Mouse (Mus musculus) kidney, embryonic 15.5 days (tissue): ENCODE measurements around the gene Gucy2d. TPM values are rescaled to one million over a fixed set of nuclear protein-coding genes. Genes with fewer than 3 reads are reported as not detected.

Experiments
- ATAC-seq: fragments of 200-750 bp; cut with Nextera tagmentation; replicated peaks from 2 replicates; pipeline ENCODE4 v1.8.0; 2017; ENCODE audit warnings: moderate TSS enrichment; ENCODE audit not compliant: low FRiP score
- H3K27ac ChIP-seq: fragments of 300-500 bp; sonication (generic); 2 replicates; pipeline ENCODE4 v1.5.1; 2015; ENCODE audit warnings: mild to moderate bottlenecking, inconsistent platforms
- H3K27me3 ChIP-seq: fragments of 300-500 bp; sonication (generic); 2 replicates; pipeline ENCODE4 v1.6.1; 2015; ENCODE audit warnings: inconsistent platforms
- H3K36me3 ChIP-seq: fragments of 300-500 bp; sonication (generic); 2 replicates; pipeline ENCODE4 v1.6.1; 2015; ENCODE audit warnings: inconsistent platforms
- H3K4me1 ChIP-seq: fragments of 300-500 bp; sonication (generic); 2 replicates; pipeline ENCODE4 v1.6.1; 2015; ENCODE audit warnings: inconsistent platforms
- H3K4me2 ChIP-seq: fragments of 300-500 bp; sonication (generic); 2 replicates; pipeline ENCODE4 v1.6.1; 2015; ENCODE audit warnings: moderate library complexity, mild to moderate bottlenecking, inconsistent platforms
- H3K4me3 ChIP-seq: fragments of 300-500 bp; sonication (generic); replicated peaks from 2 replicates; pipeline ENCODE4 v1.5.1; 2015; ENCODE audit warnings: mild to moderate bottlenecking, inconsistent platforms
- H3K9ac ChIP-seq: fragments of 300-500 bp; sonication (generic); 2 replicates; pipeline ENCODE4 v1.6.1; 2015; ENCODE audit warnings: mild to moderate bottlenecking, inconsistent platforms
- H3K9me3 ChIP-seq: fragments of 300-500 bp; sonication (generic); replicated peaks from 2 replicates; pipeline ENCODE4 v1.6.1; 2016; ENCODE audit warnings: inconsistent platforms
- WGBS: fragments of 180-500 bp; shearing (Covaris S2); methylation state at CpG from one replicate; pipeline ENCODE4 v1.1.7; 2015; ENCODE audit warnings: mixed read lengths; 5-methylcytosine and 5-hydroxymethylcytosine counted together
- polyA plus RNA-seq: library from polyadenylated mRNA; unstranded; fragments of >200 nt; fragmentation: Nextera tagmentation; extraction: Ambion mirVana; gene quantifications from 2 replicates; pipeline ENCODE4 v1.2.1, GENCODE M21; 2015

The Gucy2d gene
- polyA plus RNA-seq, 1 experiment from 2014 or later: 0.10 TPM

DNA sequence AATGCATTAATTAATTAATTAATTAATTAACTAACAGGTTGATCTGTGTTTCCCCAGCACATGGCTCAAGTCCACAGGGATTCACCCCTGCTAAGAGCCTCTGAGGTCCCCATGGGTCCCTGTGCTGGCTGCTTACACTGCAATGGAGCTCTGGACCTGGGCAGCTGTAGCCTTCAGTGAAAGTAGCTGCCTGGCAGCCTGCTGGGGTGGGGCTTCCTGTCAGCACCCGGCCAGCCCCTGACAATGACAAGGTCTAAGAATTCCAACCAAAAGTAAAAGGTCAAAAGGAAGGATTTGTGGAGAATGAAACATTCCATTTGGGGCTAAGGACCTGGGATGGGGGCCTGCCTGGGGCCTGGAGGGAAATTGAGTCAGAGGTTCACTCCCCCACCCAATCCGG is 53.1 kb downstream of the Gucy2d start:
- Histone ChIP-seq H3K4me1 (peaks cover 66% of the 10 kb centered on the region), H3K9ac (no peak overlapping the region), H3K27ac (no peak overlapping the region), H3K4me3 (no peak overlapping the region), H3K27me3 (0 out of 2 replicates have a peak, but pooled peaks cover 9% of the 10 kb centered on the region), H3K36me3 (peaks cover 7% of the 10 kb centered on the region), H3K9me3 (no peaks in the 10 kb centered on the region), H3K4me2 (peak overlapping the region; percentile 83; the same call in 1 of the 2 replicates)
- WGBS: 63% methylated on average over 2 of the region's 2 CpGs
- no peak for ATAC-seq

DNA sequence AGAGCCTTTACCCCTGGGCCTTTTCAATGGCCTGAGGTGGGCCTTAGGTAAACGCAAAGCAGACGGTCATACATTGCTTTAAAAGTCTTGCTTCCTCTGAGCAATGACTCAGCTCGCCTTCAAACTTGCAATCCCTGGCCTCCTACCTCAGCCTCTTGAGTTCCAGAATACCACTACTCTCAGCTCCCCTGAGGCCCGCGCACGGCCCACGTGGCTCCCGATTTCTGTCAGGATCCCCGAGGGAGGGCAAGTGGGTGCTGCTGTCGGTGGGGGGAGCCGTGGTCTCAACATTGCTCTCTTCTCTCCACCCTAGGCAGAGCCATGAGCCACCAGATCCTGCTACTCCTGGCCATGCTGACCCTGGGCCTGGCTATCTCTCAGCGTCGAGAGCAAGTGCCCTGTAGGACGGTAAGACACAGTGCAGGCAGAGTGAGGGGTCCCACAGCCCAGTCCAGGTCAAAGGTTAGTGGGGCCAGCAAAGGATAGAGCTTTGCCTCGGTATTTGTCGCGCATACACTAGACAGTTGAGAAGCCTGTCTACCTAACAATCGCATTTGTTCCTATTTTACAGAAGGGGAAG is 53.8 kb downstream of the Gucy2d start:
- Histone ChIP-seq H3K4me1 (peaks cover 62% of the 10 kb centered on the region), H3K4me2 (no peak overlapping the region), H3K9me3 (no peaks in the 10 kb centered on the region), H3K36me3 (peaks cover 14% of the 10 kb centered on the region), H3K27me3 (0 out of 2 replicates have a peak, but pooled peaks cover 4% of the 10 kb centered on the region), H3K27ac (no peak overlapping the region), H3K4me3 (no peak overlapping the region), H3K9ac (no peak overlapping the region)
- WGBS: 61% methylated on average over 18 of the region's 18 CpGs
- ATAC-seq: no peak

DNA sequence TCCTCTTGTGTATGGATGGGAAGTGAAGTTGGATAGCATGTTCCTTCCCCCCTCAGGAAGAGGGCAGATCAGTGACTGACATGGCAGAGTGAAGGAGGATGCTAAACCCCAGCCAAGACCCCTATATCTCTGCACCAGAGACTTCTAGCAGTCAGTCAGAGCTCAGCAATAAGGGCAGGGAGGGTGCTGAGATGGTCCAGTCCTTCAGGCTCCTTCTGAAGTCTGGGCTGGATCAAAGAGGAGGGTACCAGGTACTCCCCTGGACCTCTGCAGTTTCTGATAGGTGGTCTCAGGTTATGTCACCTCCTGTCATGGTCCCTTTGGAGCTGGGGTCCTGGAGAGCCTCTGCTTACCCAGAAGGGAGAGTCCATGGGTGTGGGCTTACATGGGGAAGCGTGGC is 55.4 kb downstream of the Gucy2d start:
- 0 out of 2 replicates have a peak, but pooled peaks cover 1% of the 10 kb centered on the region for H3K27me3 ChIP-seq
- 76% methylated on average over 1 of the region's 1 CpGs for WGBS
- no peak for ATAC-seq
- no peak overlapping the region for H3K4me2 ChIP-seq
- no peaks in the 10 kb centered on the region for H3K9me3 ChIP-seq
- H3K4me1 ChIP-seq: peaks cover 64% of the 10 kb centered on the region
- no peak overlapping the region for H3K9ac ChIP-seq
- H3K36me3 ChIP-seq: peaks cover 28% of the 10 kb centered on the region
- no peak overlapping the region for H3K4me3 ChIP-seq
- H3K27ac ChIP-seq: no peak overlapping the region

DNA sequence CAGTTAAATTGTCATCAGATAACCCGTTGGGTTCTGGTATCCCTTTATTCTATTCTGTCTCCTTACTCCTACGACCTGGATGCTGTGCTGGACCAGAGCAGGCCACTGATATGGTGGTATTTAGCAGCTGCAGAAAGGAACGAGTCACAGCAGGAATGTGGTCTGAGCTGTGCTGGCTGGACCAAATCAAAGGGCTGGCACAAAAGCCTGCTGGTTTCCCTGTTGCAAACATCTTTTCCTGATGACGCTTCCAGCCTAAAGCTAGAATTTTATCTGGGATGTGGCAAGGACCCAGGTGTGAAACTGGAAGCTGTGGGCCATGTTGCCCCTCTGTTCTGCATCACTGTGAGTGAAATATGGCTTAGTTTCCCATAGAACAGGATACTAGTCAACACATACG is 57.2 kb downstream of the Gucy2d start:
- no peak overlapping the region for H3K9ac ChIP-seq
- peaks cover 34% of the 10 kb centered on the region for H3K36me3 ChIP-seq
- H3K27me3 ChIP-seq: no peaks in the 10 kb centered on the region
- H3K9me3 ChIP-seq: no peaks in the 10 kb centered on the region
- H3K27ac ChIP-seq: no peak overlapping the region
- 74% methylated on average over 5 of the region's 5 CpGs for WGBS
- no peak overlapping the region for H3K4me2 ChIP-seq
- H3K4me3 ChIP-seq: no peak overlapping the region
- ATAC-seq: no peak
- peaks cover 57% of the 10 kb centered on the region for H3K4me1 ChIP-seq

DNA sequence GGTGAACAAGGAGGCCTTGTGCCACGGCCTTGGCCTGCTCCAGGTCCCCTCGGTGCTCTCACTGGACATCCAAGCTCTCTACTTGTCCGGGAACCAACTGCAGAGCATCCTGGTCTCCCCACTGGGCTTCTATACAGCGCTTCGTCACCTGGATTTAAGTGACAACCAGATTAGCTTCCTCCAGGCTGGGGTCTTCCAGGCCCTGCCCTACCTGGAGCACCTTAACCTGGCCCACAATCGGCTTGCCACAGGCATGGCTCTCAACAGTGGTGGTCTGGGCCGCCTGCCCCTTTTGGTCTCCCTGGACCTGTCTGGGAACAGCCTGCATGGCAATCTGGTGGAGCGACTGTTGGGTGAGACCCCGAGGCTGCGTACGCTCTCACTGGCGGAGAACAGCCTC is 57.9 kb downstream of the Gucy2d start:
- Histone ChIP-seq H3K4me1 (peaks cover 57% of the 10 kb centered on the region), H3K27me3 (no peaks in the 10 kb centered on the region), H3K9ac (no peak overlapping the region), H3K36me3 (peaks cover 34% of the 10 kb centered on the region), H3K27ac (no peak overlapping the region), H3K9me3 (no peaks in the 10 kb centered on the region), H3K4me3 (no peak overlapping the region), H3K4me2 (no peak overlapping the region)
- no peak for ATAC-seq
- WGBS: 92% methylated on average over 12 of the region's 12 CpGs

DNA sequence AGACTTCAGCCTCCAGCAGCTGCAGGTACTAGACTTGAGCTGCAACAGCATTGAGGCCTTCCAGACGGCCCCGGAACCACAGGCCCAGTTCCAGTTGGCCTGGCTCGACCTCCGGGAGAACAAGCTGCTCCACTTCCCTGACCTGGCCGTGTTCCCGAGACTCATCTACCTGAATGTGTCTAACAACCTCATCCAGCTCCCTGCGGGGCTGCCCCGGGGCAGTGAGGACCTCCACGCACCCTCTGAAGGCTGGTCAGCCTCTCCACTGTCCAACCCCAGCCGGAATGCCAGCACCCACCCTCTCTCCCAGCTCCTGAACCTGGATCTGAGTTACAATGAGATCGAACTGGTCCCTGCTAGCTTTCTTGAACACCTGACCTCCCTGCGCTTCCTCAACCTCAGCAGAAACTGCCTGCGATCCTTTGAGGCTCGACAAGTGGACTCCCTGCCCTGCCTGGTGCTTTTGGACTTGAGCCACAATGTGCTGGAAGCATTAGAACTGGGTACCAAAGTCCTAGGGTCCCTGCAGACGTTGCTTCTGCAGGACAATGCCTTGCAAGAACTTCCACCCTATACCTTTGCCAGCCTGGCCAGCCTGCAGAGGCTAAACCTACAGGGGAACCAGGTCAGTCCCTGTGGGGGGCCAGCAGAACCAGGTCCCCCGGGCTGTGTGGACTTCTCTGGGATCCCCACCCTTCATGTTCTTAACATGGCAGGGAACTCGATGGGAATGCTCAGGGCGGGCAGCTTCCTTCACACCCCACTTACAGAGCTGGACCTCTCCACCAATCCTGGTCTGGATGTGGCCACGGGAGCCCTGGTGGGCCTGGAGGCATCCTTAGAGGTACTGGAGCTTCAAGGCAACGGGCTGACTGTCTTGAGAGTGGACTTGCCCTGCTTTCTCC is 58.7 kb downstream of the Gucy2d start:
- H3K9ac ChIP-seq: no peak overlapping the region
- WGBS: 77% methylated on average over 20 of the region's 20 CpGs
- H3K27ac ChIP-seq: 0 out of 2 replicates have a peak overlapping the region, but pooled peaks have one; percentile 27
- no peaks in the 10 kb centered on the region for H3K9me3 ChIP-seq
- peaks cover 34% of the 10 kb centered on the region for H3K36me3 ChIP-seq
- H3K4me2 ChIP-seq: no peak overlapping the region
- H3K27me3 ChIP-seq: no peaks in the 10 kb centered on the region
- no peak overlapping the region for H3K4me3 ChIP-seq
- ATAC-seq: no peak
- peaks cover 57% of the 10 kb centered on the region for H3K4me1 ChIP-seq

DNA sequence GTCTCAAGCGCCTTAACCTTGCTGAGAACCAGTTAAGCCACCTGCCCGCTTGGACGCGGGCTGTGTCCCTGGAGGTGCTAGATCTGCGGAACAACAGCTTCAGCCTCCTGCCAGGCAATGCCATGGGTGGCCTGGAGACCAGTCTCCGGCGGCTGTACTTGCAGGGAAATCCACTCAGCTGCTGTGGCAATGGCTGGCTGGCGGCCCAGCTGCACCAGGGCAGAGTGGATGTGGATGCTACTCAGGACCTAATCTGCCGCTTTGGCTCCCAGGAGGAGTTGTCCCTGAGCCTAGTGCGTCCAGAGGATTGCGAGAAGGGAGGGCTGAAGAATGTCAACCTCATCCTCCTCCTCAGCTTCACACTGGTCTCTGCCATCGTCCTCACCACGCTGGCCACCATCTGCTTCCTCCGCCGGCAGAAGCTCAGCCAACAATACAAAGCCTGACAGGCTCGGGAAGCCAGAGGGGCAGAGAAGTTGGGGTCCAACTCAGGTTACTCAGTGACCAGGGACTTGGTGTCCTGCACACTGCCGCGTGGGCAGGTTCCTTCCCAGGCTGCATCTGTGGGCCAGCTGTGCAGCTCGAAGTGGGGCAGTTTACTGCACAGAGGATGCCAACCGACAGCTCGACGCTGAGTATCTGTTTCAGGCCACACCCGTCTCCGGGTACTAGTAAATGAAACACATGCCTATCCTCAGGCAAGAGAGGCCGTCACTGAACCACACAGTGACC is 59.5 kb downstream of the Gucy2d start:
- no peak overlapping the region; the same call in 1 of the 2 replicates for H3K9ac ChIP-seq
- H3K27me3 ChIP-seq: no peaks in the 10 kb centered on the region
- H3K4me1 ChIP-seq: peaks cover 57% of the 10 kb centered on the region
- ATAC-seq: no peak
- 70% methylated on average over 25 of the region's 25 CpGs for WGBS
- no peak overlapping the region for H3K4me2 ChIP-seq
- H3K4me3 ChIP-seq: no peak overlapping the region
- peaks cover 34% of the 10 kb centered on the region for H3K36me3 ChIP-seq
- 0 out of 2 replicates have a peak overlapping the region, but pooled peaks have one; percentile 45 for H3K27ac ChIP-seq
- H3K9me3 ChIP-seq: no peaks in the 10 kb centered on the region

DNA sequence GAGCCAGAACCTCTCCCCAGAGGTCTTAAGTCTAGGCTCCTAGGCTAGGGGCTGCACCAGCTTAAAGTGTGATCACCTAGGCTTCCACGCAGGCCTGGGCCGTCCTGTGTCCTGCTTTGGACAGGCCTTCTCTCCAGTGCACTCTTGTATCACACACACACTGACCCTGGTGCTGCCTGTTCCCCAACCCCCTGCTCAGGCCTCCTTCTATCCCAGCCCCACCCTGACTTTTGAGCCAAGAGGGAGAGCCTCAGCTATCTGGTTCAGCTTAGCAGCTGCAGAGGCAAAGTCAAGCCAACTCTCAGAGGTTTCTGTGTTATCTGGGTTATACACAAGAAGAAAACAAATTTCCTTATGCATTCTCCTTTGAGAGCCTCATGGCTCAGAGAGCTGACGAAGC is 60.3 kb downstream of the Gucy2d start:
- Histone ChIP-seq H3K4me3 (no peak overlapping the region), H3K27ac (0 out of 2 replicates have a peak overlapping the region, but pooled peaks have one; percentile 45), H3K9ac (no peak overlapping the region), H3K9me3 (no peaks in the 10 kb centered on the region), H3K4me1 (peaks cover 58% of the 10 kb centered on the region), H3K4me2 (no peak overlapping the region), H3K27me3 (no peaks in the 10 kb centered on the region), H3K36me3 (peaks cover 34% of the 10 kb centered on the region)
- ATAC-seq: no peak
- WGBS: 91% methylated on average over 3 of the region's 3 CpGs

DNA sequence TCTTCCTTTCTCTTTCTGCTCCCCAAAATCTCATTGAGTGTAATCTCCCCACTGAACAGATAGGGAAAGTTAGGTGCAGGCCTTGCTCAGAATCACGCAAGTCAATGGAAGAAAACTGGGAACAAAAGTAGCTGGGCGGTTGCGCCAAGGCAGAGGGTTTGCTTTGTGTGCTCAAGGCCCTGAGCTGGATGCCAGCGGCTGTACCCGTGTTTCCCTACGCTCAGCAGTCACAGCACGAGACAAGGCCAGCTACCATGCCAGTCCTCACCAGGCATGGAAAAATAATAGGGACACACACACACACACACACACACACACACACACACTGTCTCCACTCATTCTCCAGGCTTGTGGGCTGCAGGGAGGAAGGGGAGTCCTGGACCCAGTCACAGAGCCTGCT is 60.9 kb downstream of the Gucy2d start:
- WGBS: 90% methylated on average over 7 of the region's 7 CpGs
- Histone ChIP-seq H3K4me3 (no peak overlapping the region), H3K9me3 (no peaks in the 10 kb centered on the region), H3K4me1 (peaks cover 61% of the 10 kb centered on the region), H3K27ac (no peak overlapping the region), H3K9ac (no peak overlapping the region), H3K4me2 (no peak overlapping the region), H3K27me3 (no peaks in the 10 kb centered on the region), H3K36me3 (peaks cover 34% of the 10 kb centered on the region)
- no peak for ATAC-seq

DNA sequence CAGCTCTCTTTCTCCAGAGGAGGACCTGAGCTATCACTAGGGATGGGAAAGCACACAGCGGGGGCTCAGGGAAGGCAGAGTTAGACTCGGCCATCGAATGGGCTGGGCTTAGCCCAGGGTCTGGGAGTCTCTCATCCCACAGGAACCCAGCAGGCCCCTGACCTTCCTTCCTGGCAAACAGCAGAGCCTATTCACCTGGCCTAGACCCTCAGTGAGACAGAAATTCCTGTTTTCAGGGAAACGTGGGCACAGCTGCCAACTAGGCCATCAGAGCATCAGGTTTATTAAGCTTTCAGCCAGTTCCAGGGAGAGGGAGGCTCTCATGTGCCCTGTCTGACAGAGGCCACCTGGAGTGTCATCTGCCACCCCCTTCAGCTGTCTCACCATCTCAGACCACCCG is 62.7 kb downstream of the Gucy2d start:
- peaks cover 61% of the 10 kb centered on the region for H3K4me1 ChIP-seq
- no peaks in the 10 kb centered on the region for H3K27me3 ChIP-seq
- WGBS: 37% methylated on average over 5 of the region's 5 CpGs
- H3K9me3 ChIP-seq: no peaks in the 10 kb centered on the region
- no peak overlapping the region for H3K4me3 ChIP-seq
- no peak for ATAC-seq
- H3K4me2 ChIP-seq: no peak overlapping the region
- H3K27ac ChIP-seq: peak overlapping the region; percentile 85
- H3K36me3 ChIP-seq: peaks cover 30% of the 10 kb centered on the region
- no peak overlapping the region for H3K9ac ChIP-seq

DNA sequence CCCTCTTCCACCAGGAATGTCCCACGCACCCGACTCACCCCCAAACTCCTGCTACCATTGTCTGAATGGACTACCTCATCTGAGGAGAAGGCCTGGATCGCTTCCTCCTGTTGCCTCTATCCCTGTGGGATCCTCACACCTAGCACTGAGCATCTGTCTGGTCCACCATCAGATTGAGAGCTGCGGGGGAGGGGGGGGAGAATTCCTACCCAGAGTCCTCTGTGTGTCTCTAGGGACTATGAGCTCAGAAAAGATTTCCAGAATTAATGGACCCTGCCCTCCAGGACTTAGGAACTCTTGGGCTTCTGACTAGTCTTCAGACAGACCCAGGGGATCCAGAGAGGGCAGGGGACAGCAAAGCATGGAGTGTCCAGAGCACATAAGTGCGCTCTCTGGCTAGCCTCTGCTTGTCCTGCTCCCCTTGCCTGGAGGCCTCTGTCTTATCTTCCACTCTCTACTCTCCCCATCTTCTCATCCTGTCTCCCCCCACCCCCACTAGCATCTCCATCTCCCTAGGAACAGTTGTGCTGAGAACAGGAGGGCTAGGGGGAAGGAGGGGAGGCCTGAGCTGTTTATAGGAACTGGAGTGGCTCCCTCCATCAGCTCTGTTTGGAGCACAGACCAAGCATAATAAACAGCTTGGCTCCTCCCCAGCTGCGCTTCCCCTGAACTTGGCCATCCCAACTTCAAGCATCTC is 63.9 kb downstream of the Gucy2d start:
- H3K9me3 ChIP-seq: no peaks in the 10 kb centered on the region
- H3K9ac ChIP-seq: no peak overlapping the region
- peak overlapping the region; percentile 85 for H3K27ac ChIP-seq
- peak; percentile 86 for ATAC-seq
- peaks cover 60% of the 10 kb centered on the region for H3K4me1 ChIP-seq
- WGBS: 60% methylated on average over 6 of the region's 6 CpGs
- H3K4me2 ChIP-seq: no peak overlapping the region
- H3K4me3 ChIP-seq: no peak overlapping the region
- H3K36me3 ChIP-seq: peaks cover 18% of the 10 kb centered on the region; the same call in 1 of the 2 replicates
- no peaks in the 10 kb centered on the region for H3K27me3 ChIP-seq
